Comparison of ENCODE assay signal across 10 mouse cellular contexts in the genomic region with DNA sequence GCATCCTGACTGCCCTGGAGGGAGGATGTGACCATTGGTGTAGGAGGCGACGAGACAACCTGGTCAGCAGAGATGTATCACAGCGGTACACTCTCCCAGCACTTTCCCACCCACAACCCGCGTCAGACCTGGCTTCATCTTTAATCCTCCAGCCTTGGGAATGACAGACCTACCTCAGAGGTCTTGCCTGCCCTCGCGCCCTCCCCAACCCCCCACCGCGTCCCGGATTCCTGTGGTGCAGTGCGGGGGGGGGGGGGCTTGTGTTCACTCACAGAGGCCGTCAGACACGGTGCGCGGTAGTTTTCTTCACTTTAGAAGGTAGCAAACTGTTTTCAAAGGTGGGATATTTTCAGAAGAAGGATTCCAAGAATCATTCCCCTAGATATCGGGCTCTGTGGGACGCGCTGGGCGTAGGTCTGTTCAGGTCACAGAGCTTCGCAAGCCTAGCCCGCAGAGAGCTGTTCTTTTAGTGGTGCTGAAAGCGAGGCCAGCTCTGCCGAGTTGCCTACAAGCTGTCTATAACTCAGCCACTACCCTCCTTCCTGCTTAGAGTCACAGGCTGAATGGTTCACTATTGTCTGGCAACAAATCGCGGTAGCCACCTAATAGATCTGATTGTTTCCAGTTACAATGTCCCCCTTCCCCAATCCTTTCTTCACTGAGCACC.
DNase-seq lines count a peak whose midpoint lies in the region; ATAC-seq lines count a peak whose summit lies in the region.
"Had no signal": no experiment of that assay in that cellular context is flagged by ENCODE, and none has a peak within 500 bp of the region (broad histone marks: within the 10 kb centered on the region; RNA-seq: fewer than 3 reads in every experiment).

No protein-coding gene starts in this region.

- H3K9me3 ChIP-seq in intestine, embryonic 14.5 days (ENCODE audit: control insufficient read depth, low read length), result no peaks in the 10 kb centered on the region
- no peaks in the 10 kb centered on the region for H3K9me3 ChIP-seq in intestine, embryonic 16.5 days (ENCODE audit: control insufficient read depth, low read length)
- no peaks in the 10 kb centered on the region for H3K9me3 ChIP-seq in hindbrain, embryonic 13.5 days
- H3K9me3 ChIP-seq: heart, embryonic 13.5 days had no signal

- ATAC-seq in intestine, embryonic 14.5 days (replicated peaks; ENCODE audit: low FRiP score, low TSS enrichment, low read depth), result no peak
- ATAC-seq in intestine, embryonic 16.5 days, result no peak
- ATAC-seq in hindbrain, embryonic 13.5 days (ENCODE audit: low FRiP score), result no peak
- ATAC-seq in monocyte, adult 5-6 weeks (replicated peaks; ENCODE audit: insufficient number of reproducible peaks, low FRiP score, low TSS enrichment, poor library complexity, severe bottlenecking), result no peak
- ATAC-seq: Patski had no signal

- H3K27me3 ChIP-seq in intestine, embryonic 14.5 days (replicated peaks; ENCODE audit: control insufficient read depth, insufficient read depth, low read length), result peaks cover 91% of the 10 kb centered on the region
- H3K27me3 ChIP-seq in intestine, embryonic 16.5 days (replicated peaks; ENCODE audit: control insufficient read depth, insufficient read depth, low read length), result peaks cover 48% of the 10 kb centered on the region
- peaks cover 69% of the 10 kb centered on the region for H3K27me3 ChIP-seq in hindbrain, embryonic 13.5 days

- no peak overlapping the region for H3K9ac ChIP-seq in intestine, embryonic 14.5 days (ENCODE audit: low read length)
- no peak overlapping the region for H3K9ac ChIP-seq in intestine, embryonic 16.5 days (ENCODE audit: low read depth, low read length)
- H3K9ac ChIP-seq in hindbrain, embryonic 13.5 days, result no peak overlapping the region
- H3K9ac ChIP-seq: heart, embryonic 13.5 days had no signal

- no peak overlapping the region for H3K4me2 ChIP-seq in intestine, embryonic 14.5 days (ENCODE audit: low read length)
- H3K4me2 ChIP-seq in intestine, embryonic 16.5 days (ENCODE audit: low read depth, low read length), result no peak overlapping the region
- 0 out of 2 replicates have a peak overlapping the region, but pooled peaks have one; percentile 13 for H3K4me2 ChIP-seq in hindbrain, embryonic 13.5 days
- H3K4me2 ChIP-seq: heart, embryonic 13.5 days had no signal

- DNase-seq in intestine, embryonic 14.5 days (ENCODE audit: low spot score), result peak; percentile 80
- DNase-seq in 3T3-L1 (ENCODE audit: low read depth, low spot score), result peak; percentile 14
- peak; percentile 46 for DNase-seq in Muller cell, postnatal 12 days (ENCODE audit: inconsistent ontology term)
- DNase-seq in right cerebral cortex, postnatal 14 days, result no peak
- no peak for DNase-seq in frontal cortex, postnatal 25 days (ENCODE audit: low spot score in 2 of 2)

- H3K27ac ChIP-seq in intestine, embryonic 14.5 days (ENCODE audit: low read depth), result no peak overlapping the region
- H3K27ac ChIP-seq in intestine, embryonic 16.5 days (ENCODE audit: low read length), result no peak overlapping the region
- H3K27ac ChIP-seq in hindbrain, embryonic 13.5 days, result no peak overlapping the region
- H3K27ac ChIP-seq: heart, embryonic 13.5 days had no signal

- no peaks in the 10 kb centered on the region for H3K4me1 ChIP-seq in intestine, embryonic 14.5 days (replicated peaks; ENCODE audit: control insufficient read depth, insufficient read depth, low read length)
- no peaks in the 10 kb centered on the region for H3K4me1 ChIP-seq in intestine, embryonic 16.5 days (ENCODE audit: control insufficient read depth, insufficient read depth, low read length)
- peaks cover 25% of the 10 kb centered on the region for H3K4me1 ChIP-seq in hindbrain, embryonic 13.5 days (replicated peaks)
- H3K4me1 ChIP-seq: heart, embryonic 13.5 days had no signal

- H3K4me3 ChIP-seq in intestine, embryonic 14.5 days (ENCODE audit: low read depth, low read length), result no peak overlapping the region
- no peak overlapping the region for H3K4me3 ChIP-seq in intestine, embryonic 16.5 days (ENCODE audit: low read length)
- H3K4me3 ChIP-seq in hindbrain, embryonic 13.5 days, result no peak overlapping the region
- H3K4me3 ChIP-seq: heart, embryonic 13.5 days had no signal

- no peaks in the 10 kb centered on the region for H3K36me3 ChIP-seq in intestine, embryonic 14.5 days (ENCODE audit: control insufficient read depth, insufficient read depth, low read length)
- H3K36me3 ChIP-seq in intestine, embryonic 16.5 days (ENCODE audit: control insufficient read depth, insufficient read depth, low read length), result no peaks in the 10 kb centered on the region
- no peaks in the 10 kb centered on the region for H3K36me3 ChIP-seq in hindbrain, embryonic 13.5 days
- H3K36me3 ChIP-seq: heart, embryonic 13.5 days had no signal

- 1% methylated on average over 25 of the region's 25 CpGs for WGBS in intestine, embryonic 14.5 days
- 2% methylated on average over 25 of the region's 25 CpGs for WGBS in intestine, embryonic 16.5 days
- 7% methylated on average over 25 of the region's 25 CpGs for WGBS in hindbrain, embryonic 13.5 days

Comparison
In these comparisons a context has a peak if more than half of its experiments do, and no peak if none do; other contexts are left out.
1. DNase-seq: peak in intestine, embryonic 14.5 days (single experiment), 3T3-L1 (single experiment) and Muller cell, postnatal 12 days (single experiment); none in right cerebral cortex, postnatal 14 days (single experiment) and frontal cortex, postnatal 25 days (0 of 2).